Mouse (Mus musculus): ENCODE results near the gene Nudt9.
"Not testable (repeated sequence)": the region's sequence is repeated elsewhere in the genome, so short reads cannot be mapped to it uniquely, and the experiment has no call there.

Gene Nudt9

DNA sequence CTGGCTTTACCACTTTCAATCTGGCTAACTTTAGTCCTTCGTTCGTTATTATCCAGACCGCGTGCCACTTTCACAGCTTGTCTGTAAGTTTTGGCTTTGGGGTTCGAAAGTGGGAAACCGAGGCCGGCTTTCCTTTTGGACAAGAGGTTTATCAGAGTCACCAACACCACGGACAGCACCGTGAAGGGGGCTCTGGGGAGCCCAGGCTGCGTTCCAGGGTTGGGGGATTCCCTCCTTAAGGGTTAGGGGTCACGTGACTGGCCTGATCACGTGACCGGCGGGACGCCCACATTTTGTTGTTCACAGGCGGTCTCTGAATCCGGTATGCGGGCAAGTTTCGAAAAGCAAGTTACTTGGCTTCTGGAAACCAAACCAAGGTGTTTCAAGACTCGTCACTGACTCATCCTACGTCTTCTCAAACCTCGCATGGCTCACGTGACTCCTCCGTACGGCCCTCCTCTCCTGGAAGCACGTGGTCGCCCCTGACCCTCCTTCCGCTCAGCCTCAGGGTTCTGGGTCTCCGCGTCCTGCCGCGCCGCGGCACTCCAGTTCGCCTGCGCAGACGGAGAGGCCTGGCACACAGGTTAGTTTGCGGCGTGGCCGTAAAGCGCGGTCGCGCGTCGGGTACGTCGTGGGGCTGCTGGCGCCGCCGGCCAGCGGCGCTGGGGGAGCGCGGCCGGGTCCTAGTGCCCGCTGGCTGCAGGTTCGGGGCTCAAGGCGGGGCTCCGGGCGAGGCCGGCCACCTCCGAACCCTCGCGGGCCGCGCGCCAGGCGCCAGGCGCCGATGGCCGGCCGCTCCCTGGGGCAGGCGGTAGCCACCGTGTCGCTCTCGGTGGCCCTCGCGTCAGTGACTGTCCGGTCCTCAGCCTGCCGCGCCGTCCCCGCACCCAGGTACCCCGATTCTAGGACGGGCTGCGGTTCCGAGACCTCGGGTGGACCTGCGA is at the start of gene Nudt9:
Gene Nudt9, plus strand, starts transcription at position 51 of the 944 bp plus-strand sequence.
- DNase-seq: peak; percentile 91

GRCm38 (mm10) chr5:103998739-103999138 is 47.4 kb upstream of the Nudt9 start:
- no peak for DNase-seq

GRCm38 (mm10) chr5:103999738-104000137 is 46.4 kb upstream of the Nudt9 start:
- peak; percentile 88 for DNase-seq

GRCm38 (mm10) chr5:104002549-104003255 is 43.4 kb upstream of the Nudt9 start:
- DNase-seq: no peak

DNA sequence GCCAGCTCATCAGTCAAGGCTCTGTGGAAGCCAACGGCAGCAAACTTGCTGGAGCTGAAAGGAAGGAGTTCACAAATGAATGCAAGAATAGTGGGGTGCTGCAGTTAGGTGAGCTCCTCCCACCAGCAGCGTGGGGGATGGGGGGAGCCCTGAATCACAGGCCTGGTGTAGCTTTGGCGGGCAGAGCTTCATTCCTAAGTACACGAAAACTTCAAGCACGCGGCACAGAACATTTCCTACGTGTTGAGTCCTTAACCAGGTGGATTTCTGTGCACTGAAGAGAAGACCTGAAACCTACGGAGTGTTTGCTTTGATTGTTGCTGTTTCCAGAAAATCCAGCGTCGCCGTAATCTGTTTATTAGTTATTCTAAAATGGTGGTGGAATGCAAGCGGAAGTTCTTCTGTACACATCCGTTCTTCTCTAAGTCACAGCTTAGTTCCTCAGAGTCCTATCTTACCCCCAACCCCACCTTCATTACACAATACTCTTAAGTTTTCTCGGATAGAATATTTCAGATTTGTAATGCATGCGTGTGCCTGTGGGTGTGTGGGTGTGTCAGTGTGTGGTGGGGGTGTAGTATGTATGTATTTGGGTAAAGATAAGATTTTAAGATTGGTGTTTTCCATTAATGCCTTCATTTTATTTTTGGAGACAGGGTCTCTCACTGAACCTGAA is 42.7 kb upstream of the Nudt9 start:
- DNase-seq: no peak

- no peak for DNase-seq
These were observed 42.2 kb upstream of the Nudt9 start for GRCm38 (mm10) chr5:104003955-104004354.

DNA sequence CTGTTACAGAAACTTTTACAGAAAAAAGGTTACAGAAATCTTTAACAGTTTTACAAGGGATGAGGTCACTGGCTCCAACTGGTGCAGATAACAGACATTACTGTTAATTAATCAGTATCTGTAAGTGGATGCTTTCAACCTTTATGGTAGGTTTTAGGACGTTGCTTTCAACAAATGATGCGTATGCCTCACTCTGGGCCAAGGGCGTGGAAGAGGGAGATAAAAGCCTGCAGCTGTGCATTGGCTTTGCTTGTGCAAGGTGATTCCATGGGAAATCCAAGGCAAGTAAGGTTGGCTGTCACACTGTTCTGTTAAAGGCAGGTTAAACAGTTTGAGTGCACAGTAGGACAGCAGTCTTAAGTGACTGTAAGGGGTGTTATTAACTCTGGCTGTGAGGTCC is 39.3 kb upstream of the Nudt9 start:
- no peak for DNase-seq

GRCm38 (mm10) chr5:104007801-104008200 is 38.3 kb upstream of the Nudt9 start:
- no peak for DNase-seq

GRCm38 (mm10) chr5:104009421-104009820 is 36.7 kb upstream of the Nudt9 start:
- no peak for DNase-seq

GRCm38 (mm10) chr5:104010261-104010660 is 35.8 kb upstream of the Nudt9 start:
- no peak for DNase-seq

- DNase-seq: no peak
These were observed 34.7 kb upstream of the Nudt9 start for GRCm38 (mm10) chr5:104011419-104011818.

DNA sequence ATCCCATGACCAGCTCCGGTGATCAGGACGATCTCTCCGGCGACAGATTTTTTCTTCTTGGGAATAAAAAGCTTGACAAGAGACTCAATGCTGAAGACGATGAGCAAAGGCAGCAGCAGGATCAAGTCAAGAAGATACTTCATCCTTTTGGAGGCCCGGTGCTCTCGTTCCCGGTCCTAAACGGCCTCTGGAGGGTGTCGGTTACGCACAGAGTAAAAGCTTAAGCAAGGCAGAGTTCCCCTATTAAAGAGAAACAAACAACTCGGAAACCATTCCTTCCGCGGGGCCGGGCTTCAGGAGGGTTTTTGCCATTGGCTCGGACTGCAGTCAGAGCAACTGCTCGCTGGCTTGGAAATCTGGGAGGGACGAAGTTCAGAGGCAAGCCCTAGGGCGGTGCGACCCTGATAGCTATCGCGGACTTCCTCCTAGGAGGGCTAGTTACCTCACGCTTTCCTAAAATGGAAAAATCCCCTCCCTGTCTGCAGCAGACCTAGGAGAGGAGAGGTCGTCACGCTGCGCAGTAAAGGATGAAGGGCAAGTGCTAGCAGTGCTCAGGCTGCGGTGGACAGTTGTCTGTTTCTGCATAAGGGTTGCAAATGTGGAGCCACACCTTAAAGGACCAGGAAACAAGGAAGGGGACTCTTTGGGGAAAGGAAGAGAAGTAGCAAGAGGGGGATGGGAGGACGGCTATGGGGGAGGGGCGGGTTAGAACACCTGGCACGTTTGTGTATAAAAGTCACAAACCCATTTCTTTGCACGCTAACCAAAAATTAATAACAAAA is 24.3 kb upstream of the Nudt9 start, which contains the start of gene Hsd17b11:
Gene Hsd17b11, minus strand, starts transcription at position 323 of the 782 bp plus-strand sequence.
- peak; percentile 57 for DNase-seq

- no peak for DNase-seq
These were observed 23.5 kb upstream of the Nudt9 start for GRCm38 (mm10) chr5:104022558-104022957.

- DNase-seq: no peak
These were observed 22.7 kb upstream of the Nudt9 start for GRCm38 (mm10) chr5:104023289-104024020.

DNA sequence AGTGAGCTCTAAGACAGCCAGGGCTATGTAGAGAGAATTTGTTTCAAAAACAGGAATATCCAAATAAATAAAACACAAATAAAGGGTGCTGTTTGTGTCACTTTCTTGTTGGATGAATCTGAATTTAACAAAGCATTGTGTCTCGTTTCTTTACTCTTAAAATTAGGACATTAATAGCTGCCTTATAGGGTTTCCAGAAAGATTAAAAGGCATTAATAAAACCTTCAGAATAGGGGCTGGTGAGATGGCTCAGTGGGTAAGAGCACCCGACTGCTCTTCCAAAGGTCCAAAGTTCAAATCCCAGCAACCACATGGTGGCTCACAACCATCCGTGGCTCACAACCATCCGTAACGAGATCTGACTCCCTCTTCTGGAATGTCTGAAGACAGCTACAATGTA is 21.9 kb upstream of the Nudt9 start:
- not testable (repeated sequence) for DNase-seq

DNA sequence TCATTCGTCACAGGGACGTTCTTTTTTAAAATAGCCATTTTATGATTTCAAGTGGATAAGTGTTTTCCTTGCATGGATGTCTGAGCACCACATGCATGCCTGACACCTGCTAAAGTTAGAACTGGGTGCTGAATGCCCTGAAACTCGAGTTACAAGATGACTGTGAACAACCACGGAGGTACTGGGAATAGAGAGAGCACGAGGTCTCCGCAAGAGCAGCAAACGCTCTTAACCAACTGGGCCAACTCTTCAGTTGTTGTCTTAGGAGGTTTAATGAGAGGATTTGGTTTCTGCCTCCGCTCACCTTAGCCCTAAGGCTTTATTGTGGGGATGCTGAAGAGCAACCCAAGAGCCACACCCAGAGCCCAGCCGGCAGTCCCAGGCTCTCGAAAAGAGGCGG is 21.3 kb upstream of the Nudt9 start:
- DNase-seq: no peak

DNA sequence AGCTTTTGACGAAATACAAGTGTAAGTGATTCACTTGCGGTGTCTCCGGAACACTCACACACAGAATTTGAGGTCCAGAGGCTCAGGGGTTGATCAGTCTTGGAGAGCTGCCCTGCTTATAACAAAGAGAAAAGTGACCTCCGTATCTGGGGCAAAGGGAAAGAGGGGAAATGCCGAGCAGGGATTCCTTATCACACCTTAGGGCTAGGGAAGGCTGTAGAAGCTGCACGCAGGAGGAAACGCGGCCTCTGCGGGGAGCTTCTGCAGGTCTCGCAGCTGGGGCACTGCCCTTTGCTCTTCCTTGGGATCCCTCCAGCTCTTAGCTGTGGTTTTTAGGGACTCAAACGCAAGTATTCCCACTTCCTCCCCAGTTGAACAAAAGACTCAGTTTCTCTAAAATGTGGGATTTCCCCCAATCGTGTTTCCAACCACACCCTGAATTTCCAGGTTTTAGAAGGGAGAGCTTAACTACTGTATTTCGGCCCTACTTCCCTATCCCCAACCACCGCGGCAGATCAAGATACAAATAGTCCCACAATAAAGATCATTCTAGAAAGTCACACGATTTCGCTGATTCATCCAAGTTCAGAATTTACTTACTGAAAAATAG is 20.8 kb upstream of the Nudt9 start:
- DNase-seq: no peak

DNA sequence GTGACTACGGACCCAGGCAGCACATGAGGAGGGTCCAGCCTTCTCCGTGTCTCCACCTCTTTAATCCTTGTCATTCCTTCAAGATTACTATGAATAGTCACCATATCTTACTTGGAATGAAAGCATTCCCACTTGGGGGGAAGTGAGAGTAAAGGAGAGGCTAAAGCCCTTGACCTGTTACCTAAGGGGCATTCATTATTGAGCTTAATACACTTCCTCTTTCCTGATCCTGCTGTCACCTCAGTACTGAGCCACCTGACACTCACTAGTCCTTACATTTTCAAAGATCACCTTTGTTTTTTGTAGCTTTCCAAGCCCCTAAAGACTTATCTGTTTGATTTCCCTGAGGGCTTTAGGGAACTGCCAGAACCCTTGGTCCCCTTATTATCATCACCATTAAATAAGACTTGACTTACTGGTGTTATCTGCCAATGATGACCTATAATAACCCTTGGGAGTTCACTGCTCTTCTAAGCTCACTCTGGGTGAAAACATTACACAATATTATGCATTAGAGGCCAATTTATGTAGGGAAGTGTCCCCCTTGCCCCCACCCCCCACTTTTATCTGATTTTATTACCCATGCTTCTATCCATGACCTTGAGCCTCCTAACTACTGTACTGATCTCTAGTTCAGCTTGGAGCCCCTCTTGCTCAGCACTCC is 13.5 kb upstream of the Nudt9 start:
- no peak for DNase-seq

GRCm38 (mm10) chr5:104035066-104035465 is 11.0 kb upstream of the Nudt9 start:
- no peak for DNase-seq

DNA sequence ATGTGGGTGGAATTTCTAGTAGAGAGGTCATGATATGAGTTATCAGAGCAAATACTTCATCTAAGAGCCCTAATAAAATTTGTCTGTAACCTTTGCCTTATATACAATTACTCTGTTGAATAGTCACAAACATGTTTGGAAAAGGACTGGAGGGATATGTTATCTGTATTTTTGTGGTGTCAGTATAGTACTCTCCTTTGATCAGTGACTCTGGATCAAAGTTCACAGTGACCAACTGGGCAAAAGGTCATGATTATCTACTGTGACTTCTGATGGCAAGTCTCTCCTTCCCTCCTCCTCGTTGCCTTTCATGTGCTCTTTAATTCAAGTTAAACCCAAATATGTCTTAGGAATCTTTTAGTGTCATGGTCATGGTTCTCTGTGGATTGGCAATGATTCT is 10.3 kb upstream of the Nudt9 start:
- DNase-seq: no peak

DNA sequence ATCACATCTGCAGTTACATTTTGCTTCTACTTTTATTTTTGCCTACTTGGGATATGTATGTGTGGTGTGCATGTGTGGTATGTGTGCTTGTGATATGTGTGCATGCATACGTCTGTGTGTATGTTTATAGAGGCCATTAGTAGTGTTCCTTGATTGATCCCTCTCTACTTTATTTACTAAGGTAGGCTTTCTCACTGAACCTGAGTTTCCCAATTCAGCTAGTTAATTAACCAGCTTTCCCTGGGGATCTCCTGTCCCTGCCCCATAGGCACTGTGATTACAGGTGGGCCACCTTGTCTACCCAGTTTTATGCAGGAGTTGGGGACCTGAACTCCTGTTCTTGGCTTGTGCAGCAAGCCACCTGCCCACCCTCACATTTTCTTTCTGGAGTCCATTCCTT is 9.4 kb upstream of the Nudt9 start:
- no peak for DNase-seq

All from right cerebral cortex, postnatal 4 days (tissue).